Mouse (Mus musculus) olfactory bulb, adult 2 months (tissue): ENCODE data around the gene Pcsk5.

Experiments
- CTCF ChIP-seq: fragments of 200-500 bp; IDR thresholded peaks from 2 replicates; pipeline ENCODE4 v1.5.1; 2012; ENCODE audit warnings: low read depth, mild to moderate bottlenecking, low read length, moderate library complexity; ENCODE audit not compliant: insufficient read depth
- POLR2A ChIP-seq: fragments of 200-500 bp; IDR thresholded peaks from 2 replicates; pipeline ENCODE4 v1.6.1; 2012; ENCODE audit warnings: mild to moderate bottlenecking, low read depth, low read length, moderate library complexity; ENCODE audit not compliant: insufficient read depth

DNA sequence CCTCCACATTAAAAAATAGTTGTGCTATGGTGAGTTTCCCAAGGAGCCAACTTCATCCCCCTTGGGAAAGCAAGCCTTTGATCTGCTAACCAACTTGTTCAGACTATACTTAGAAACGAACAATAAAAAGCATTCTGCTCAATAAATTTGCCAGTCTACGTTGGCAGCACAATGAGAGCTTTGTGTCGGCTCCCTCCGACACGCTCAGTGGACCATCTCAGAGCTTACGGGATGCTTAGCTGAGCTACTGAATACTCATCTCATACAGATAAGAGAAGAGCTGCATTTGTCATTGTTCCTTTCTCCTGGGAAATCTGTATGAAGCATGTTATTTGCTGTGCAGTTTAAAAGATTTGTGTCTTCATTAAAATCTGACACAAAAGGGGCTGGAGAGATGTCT lies 451.0 kb downstream of the Pcsk5 start:
- no peak for TF ChIP-seq CTCF
- no peak for TF ChIP-seq POLR2A
